7 mouse cellular contexts compared by ENCODE assay signal in genomic region chr4:149723855-149724731, GRCm38 (mm10). TPM values are rescaled to one million over a fixed set of nuclear protein-coding genes. Genes with fewer than 3 reads are reported as not detected.
A peak's percentile ranks its signal among the peaks of the same experiment; 100 is the strongest.
DNase-seq lines count a peak whose midpoint lies in the region; ATAC-seq and TF ChIP-seq lines count a peak whose summit lies in the region.

No protein-coding gene starts in this region.

- 71% methylated on average over 17 of the region's 17 CpGs for WGBS in forebrain, embryonic 16.5 days
- WGBS in kidney, adult 2 months: 76% methylated on average over 17 of the region's 17 CpGs

- TF ChIP-seq CTCF in testis, adult 2 months (IDR thresholded peaks at IDR 0.05; ENCODE audit: control insufficient read depth, insufficient read depth, insufficient replicate concordance, low read depth, low read length): peak; percentile 74; the same call in 1 of the 2 replicates
- TF ChIP-seq CTCF in kidney, adult 2 months (conservative IDR thresholded peaks at IDR 0.05; ENCODE audit: insufficient read depth, insufficient read length, low read depth, low read length): peak; percentile 92

- TF ChIP-seq POLR2A in testis, adult 2 months (IDR thresholded peaks at IDR 0.05; ENCODE audit: control insufficient read depth, low read depth, low read length): no peak
- TF ChIP-seq POLR2A in kidney, adult 2 months (IDR thresholded peaks at IDR 0.05; ENCODE audit: low read depth, low read length): no peak

- peak; percentile 40 for ATAC-seq in forebrain, embryonic 16.5 days

- no peak overlapping the region for H3K9ac ChIP-seq in forebrain, embryonic 16.5 days (replicated peaks; ENCODE audit: low read depth, low read length)

- no peak for DNase-seq in testis, postnatal 14 days (ENCODE audit: low spot score)
- peak; percentile 45 for DNase-seq in adrenal gland, postnatal 25 days
- DNase-seq in kidney, adult 2 months: peak; percentile 77
- DNase-seq in lung, postnatal 4 days: peak; percentile 55 to 67
- DNase-seq in thymus, postnatal 25 days: peak; percentile 55

- H3K4me3 ChIP-seq in testis, adult 2 months (ENCODE audit: control insufficient read depth, low read depth, low read length): no peak overlapping the region
- no peak overlapping the region for H3K4me3 ChIP-seq in forebrain, embryonic 16.5 days (replicated peaks; ENCODE audit: low read length)
- H3K4me3 ChIP-seq in kidney, adult 2 months (ENCODE audit: insufficient read depth, low read depth, low read length): no peak overlapping the region

- H3K27me3 ChIP-seq in testis, adult 2 months (ENCODE audit: control insufficient read depth, insufficient read depth, low read length): no peaks in the 10 kb centered on the region
- H3K27me3 ChIP-seq in forebrain, embryonic 16.5 days (replicated peaks; ENCODE audit: control insufficient read depth, insufficient read depth, low read length): no peaks in the 10 kb centered on the region
- H3K27me3 ChIP-seq in kidney, adult 2 months (replicated peaks; ENCODE audit: control insufficient read depth, insufficient read depth, low read length): no peaks in the 10 kb centered on the region

- no peaks in the 10 kb centered on the region for H3K9me3 ChIP-seq in forebrain, embryonic 16.5 days (ENCODE audit: control insufficient read depth, low read length)

- no peak overlapping the region for H3K4me2 ChIP-seq in forebrain, embryonic 16.5 days (ENCODE audit: low read length)

- H3K27ac ChIP-seq in testis, adult 2 months (ENCODE audit: control insufficient read depth, insufficient read depth, low read depth, low read length): no peak overlapping the region
- no peak overlapping the region; the same call in 1 of the 2 replicates for H3K27ac ChIP-seq in forebrain, embryonic 16.5 days (ENCODE audit: low read length)
- no peak overlapping the region for H3K27ac ChIP-seq in kidney, adult 2 months (ENCODE audit: insufficient read depth, low read depth, low read length)

- peaks cover 2% of the 10 kb centered on the region; the same call in 1 of the 2 replicates for H3K4me1 ChIP-seq in testis, adult 2 months (ENCODE audit: control insufficient read depth, insufficient read depth, low read length)
- peaks cover 8% of the 10 kb centered on the region for H3K4me1 ChIP-seq in forebrain, embryonic 16.5 days (replicated peaks; ENCODE audit: control insufficient read depth, insufficient read depth, low read length)
- no peaks in the 10 kb centered on the region for H3K4me1 ChIP-seq in kidney, adult 2 months (ENCODE audit: control insufficient read depth, insufficient read depth, low read length)

- H3K36me3 ChIP-seq in testis, adult 2 months (ENCODE audit: control insufficient read depth, insufficient read depth, low read length): no peaks in the 10 kb centered on the region; the same call in 1 of the 2 replicates
- peaks cover 25% of the 10 kb centered on the region for H3K36me3 ChIP-seq in forebrain, embryonic 16.5 days (ENCODE audit: control insufficient read depth, insufficient read depth)
- H3K36me3 ChIP-seq in kidney, adult 2 months (ENCODE audit: control insufficient read depth, insufficient read depth, low read length): no peaks in the 10 kb centered on the region

RNA-seq across cellular contexts. Expression of gene Tmem201, which starts 13.8 kb away (rescaled TPM):
- 15.7 and 15.8 TPM in 2 replicates for polyA plus RNA-seq in testis, adult 2 months (2012; rRNA removed)
- 34.1 and 36.1 TPM in 2 replicates for total RNA-seq in adrenal gland, postnatal 25 days (2021)
- 37.3 and 43.5 TPM in 2 replicates for polyA plus RNA-seq in forebrain, embryonic 16.5 days (2015; fragmentation: Nextera tagmentation; extraction: Ambion mirVana)
- polyA plus RNA-seq in kidney, adult 2 months (2012; rRNA removed): 34.2 and 37.5 TPM in 2 replicates

RNA-seq across cellular contexts. Expression of gene Pik3cd, which starts 21.7 kb away (rescaled TPM):
- 27.7 and 28.5 TPM in 2 replicates for polyA plus RNA-seq in testis, adult 2 months (2012; rRNA removed)
- total RNA-seq in adrenal gland, postnatal 25 days (2021): 2.0 and 4.4 TPM in 2 replicates
- polyA plus RNA-seq in forebrain, embryonic 16.5 days (2015; fragmentation: Nextera tagmentation; extraction: Ambion mirVana): 19.5 and 21.0 TPM in 2 replicates
- 3.1 and 7.2 TPM in 2 replicates for polyA plus RNA-seq in kidney, adult 2 months (2012; rRNA removed)

RNA-seq across cellular contexts. Expression of gene Slc25a33, which starts 50.0 kb away (rescaled TPM):
- 56.3 and 57.5 TPM in 2 replicates for polyA plus RNA-seq in testis, adult 2 months (2012; rRNA removed)
- total RNA-seq in adrenal gland, postnatal 25 days (2021): 27.7 and 32.2 TPM in 2 replicates
- polyA plus RNA-seq in forebrain, embryonic 16.5 days (2015; fragmentation: Nextera tagmentation; extraction: Ambion mirVana): 22.4 and 22.7 TPM in 2 replicates
- 16.8 and 18.3 TPM in 2 replicates for polyA plus RNA-seq in kidney, adult 2 months (2012; rRNA removed)
